Mouse (Mus musculus) kidney, embryonic 14.5 days (tissue): ENCODE results near the gene Isyna1. TPM values are rescaled to one million over a fixed set of nuclear protein-coding genes. Genes with fewer than 3 reads are reported as not detected.

Source experiments
- ATAC-seq: fragments of 200-750 bp; cut with Nextera tagmentation; 2 replicates; pipeline ENCODE4 v1.8.0; 2017; ENCODE audit warnings: moderate number of reproducible peaks, mild to moderate bottlenecking, moderate TSS enrichment, moderate library complexity; ENCODE audit not compliant: low FRiP score, low TSS enrichment
- H3K27ac ChIP-seq: fragments of 300-500 bp; sonication (generic); 2 replicates; pipeline ENCODE4 v1.5.1; 2014; ENCODE audit warnings: low read depth, mild to moderate bottlenecking, low read length, moderate library complexity, mixed read lengths
- H3K27me3 ChIP-seq: fragments of 300-500 bp; sonication (generic); 2 replicates; pipeline ENCODE4 v1.6.1; 2014; ENCODE audit warnings: mild to moderate bottlenecking, low read length; ENCODE audit not compliant: control insufficient read depth, insufficient read depth
- H3K36me3 ChIP-seq: fragments of 300-500 bp; sonication (generic); 2 replicates; pipeline ENCODE4 v1.6.1; 2014; ENCODE audit warnings: low read length, mixed read lengths; ENCODE audit not compliant: control insufficient read depth, insufficient read depth
- H3K4me1 ChIP-seq: fragments of 300-500 bp; sonication (generic); 2 replicates; pipeline ENCODE4 v1.6.1; 2014; ENCODE audit warnings: low read length, mixed read lengths; ENCODE audit not compliant: control insufficient read depth, insufficient read depth
- H3K4me2 ChIP-seq: fragments of 300-500 bp; sonication (generic); replicated peaks from 2 replicates; pipeline ENCODE4 v1.6.1; 2014; ENCODE audit warnings: low read depth, mild to moderate bottlenecking, low read length
- H3K4me3 ChIP-seq: fragments of 300-500 bp; sonication (generic); 2 replicates; pipeline ENCODE4 v1.5.1; 2014; ENCODE audit warnings: mild to moderate bottlenecking, low read length
- H3K9ac ChIP-seq: fragments of 300-500 bp; sonication (generic); 2 replicates; pipeline ENCODE4 v1.6.1; 2014; ENCODE audit warnings: low read depth, mild to moderate bottlenecking, low read length, moderate library complexity
- H3K9me3 ChIP-seq: fragments of 300-500 bp; sonication (generic); 2 replicates; pipeline ENCODE4 v1.6.1; 2016; ENCODE audit warnings: low read length; ENCODE audit not compliant: control insufficient read depth
- WGBS: fragments of 180-500 bp; shearing (Covaris S2); extraction: QIAGEN DNeasy Blood & Tissue Kit; methylation state at CpG from one replicate; pipeline ENCODE4 v1.1.7; 2014; 5-methylcytosine and 5-hydroxymethylcytosine counted together
- polyA plus RNA-seq: library from polyadenylated mRNA; unstranded; fragments of >200 nt; fragmentation: Nextera tagmentation; extraction: Ambion mirVana; gene quantifications from 2 replicates; pipeline ENCODE4 v1.2.1, GENCODE M21; 2014

Gene Isyna1
- polyA plus RNA-seq, 1 experiment from 2014 or later = 118 TPM

DNA sequence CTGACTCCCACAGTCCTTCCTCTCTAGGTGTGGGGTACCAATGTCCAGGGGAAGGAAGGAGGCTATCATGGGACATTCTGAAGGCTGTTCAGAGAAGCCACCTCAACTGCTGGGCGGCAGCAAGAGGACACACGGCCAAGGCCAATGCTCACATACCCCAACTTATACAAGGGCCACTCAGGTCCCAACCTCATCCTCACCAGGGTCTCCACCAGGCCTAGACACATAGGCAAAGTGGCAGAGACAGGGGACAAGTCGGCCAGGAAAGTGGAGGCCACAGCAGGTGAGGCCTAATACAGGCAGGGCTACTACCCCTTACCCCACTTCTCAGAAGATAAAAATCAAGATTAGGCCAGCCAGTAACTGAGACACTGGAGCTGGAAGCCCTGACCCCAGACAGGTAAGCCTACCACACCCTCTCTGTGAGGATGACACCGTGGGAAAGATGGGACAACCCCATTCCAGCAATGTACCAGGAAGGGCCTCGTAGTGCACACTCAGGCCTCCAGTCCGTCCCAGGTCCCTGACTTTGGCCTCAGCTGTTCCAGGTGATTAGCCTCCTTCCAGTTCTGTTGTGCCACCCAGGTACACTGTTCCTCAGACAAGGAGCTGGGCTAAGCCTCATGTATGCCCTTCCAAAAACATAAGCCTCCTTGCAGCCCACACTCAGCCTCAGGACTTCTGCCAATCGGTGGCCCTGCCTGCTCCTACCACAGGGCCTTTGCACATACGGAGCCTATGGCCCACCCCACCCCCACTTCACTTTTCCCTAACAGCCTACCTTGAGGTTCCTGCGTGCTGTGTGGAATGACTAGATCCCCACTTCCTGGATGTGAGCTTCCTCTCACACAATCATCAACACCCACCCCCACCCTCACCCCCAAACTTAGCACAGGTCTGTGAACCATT is 12.0 kb downstream of the Isyna1 start:
- Histone ChIP-seq H3K9me3 (no peaks in the 10 kb centered on the region; the same call in 1 of the 2 replicates), H3K9ac (peak overlapping the region; percentile 91; the same call in 1 of the 2 replicates), H3K36me3 (peaks cover 17% of the 10 kb centered on the region), H3K27ac (no peak overlapping the region), H3K4me3 (peak overlapping the region; percentile 85; the same call in 1 of the 2 replicates), H3K4me2 (peak overlapping the region; percentile 99; the same call in 1 of the 2 replicates), H3K4me1 (peaks cover 43% of the 10 kb centered on the region), H3K27me3 (no peaks in the 10 kb centered on the region)
- WGBS = 84% methylated on average over 9 of the region's 9 CpGs
- no peak for ATAC-seq

DNA sequence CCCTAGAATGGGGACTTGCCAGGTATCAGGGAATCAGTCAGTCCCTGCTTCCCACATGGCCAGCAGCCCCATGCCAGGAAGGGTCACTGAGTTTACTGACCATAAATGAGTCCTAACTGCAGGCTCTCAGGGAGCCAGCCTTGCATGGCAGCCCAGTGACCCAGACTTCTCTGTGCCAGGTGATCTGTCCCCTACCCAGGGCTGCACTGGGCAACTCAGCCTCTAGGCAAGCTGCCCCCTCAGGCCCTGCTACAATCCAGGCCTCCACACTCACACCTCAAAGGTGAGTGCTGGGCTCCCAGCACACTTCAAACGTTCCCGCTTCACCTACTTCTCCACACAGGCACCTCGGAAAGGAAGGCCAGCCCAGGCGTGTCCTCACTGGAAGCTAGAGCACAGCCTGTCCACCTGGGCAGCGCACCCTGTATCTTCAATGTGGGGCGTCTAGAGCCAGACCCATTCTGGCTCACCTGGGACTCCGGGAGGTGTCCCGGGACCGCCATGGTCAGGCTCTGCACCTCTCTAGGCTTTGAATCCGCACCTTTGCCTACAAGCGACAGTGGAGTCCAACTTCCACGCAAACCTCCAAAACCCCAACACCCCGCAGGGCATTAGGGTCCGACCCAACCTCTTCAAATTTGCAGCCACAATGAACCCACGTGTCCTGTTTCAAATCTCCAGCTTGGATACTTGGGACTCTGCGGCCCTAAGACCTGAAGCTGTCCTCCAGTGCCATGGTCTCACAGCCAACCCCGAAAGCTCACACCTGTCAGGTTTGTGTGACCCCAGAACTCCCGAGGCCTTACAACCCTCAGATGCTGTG is 12.8 kb downstream of the Isyna1 start:
- H3K27ac ChIP-seq = peak overlapping the region; percentile 97; the same call in 1 of the 2 replicates
- ATAC-seq = no peak
- H3K9ac ChIP-seq = peak overlapping the region; percentile 91
- H3K4me2 ChIP-seq = peak overlapping the region; percentile 99
- no peaks in the 10 kb centered on the region; the same call in 1 of the 2 replicates for H3K9me3 ChIP-seq
- peaks cover 37% of the 10 kb centered on the region for H3K4me1 ChIP-seq
- WGBS = 56% methylated on average over 18 of the region's 18 CpGs
- H3K4me3 ChIP-seq = peak overlapping the region; percentile 85
- peaks cover 14% of the 10 kb centered on the region for H3K36me3 ChIP-seq
- H3K27me3 ChIP-seq = no peaks in the 10 kb centered on the region

DNA sequence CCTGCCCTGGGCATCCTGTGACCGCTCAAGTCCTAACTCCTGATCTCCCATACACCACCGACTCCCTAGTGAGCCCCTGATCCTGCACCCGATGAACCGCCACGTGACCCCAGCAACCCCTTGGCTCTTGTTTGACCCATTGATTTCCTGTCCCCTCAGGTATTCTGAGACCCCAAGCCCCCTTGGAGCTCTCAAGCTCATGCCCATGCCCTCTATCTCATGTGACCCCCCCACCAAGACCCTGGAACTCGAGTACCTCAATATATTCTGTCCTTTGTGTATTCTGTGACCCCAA is 13.4 kb downstream of the Isyna1 start:
- peak overlapping the region; percentile 99 for H3K4me2 ChIP-seq
- no peaks in the 10 kb centered on the region; the same call in 1 of the 2 replicates for H3K9me3 ChIP-seq
- H3K4me3 ChIP-seq = peak overlapping the region; percentile 85
- H3K27me3 ChIP-seq = no peaks in the 10 kb centered on the region
- peaks cover 8% of the 10 kb centered on the region; the same call in 1 of the 2 replicates for H3K36me3 ChIP-seq
- H3K4me1 ChIP-seq = peaks cover 37% of the 10 kb centered on the region
- 17% methylated on average over 6 of the region's 6 CpGs for WGBS
- H3K9ac ChIP-seq = peak overlapping the region; percentile 91
- no peak for ATAC-seq
- peak overlapping the region; percentile 97 for H3K27ac ChIP-seq

DNA sequence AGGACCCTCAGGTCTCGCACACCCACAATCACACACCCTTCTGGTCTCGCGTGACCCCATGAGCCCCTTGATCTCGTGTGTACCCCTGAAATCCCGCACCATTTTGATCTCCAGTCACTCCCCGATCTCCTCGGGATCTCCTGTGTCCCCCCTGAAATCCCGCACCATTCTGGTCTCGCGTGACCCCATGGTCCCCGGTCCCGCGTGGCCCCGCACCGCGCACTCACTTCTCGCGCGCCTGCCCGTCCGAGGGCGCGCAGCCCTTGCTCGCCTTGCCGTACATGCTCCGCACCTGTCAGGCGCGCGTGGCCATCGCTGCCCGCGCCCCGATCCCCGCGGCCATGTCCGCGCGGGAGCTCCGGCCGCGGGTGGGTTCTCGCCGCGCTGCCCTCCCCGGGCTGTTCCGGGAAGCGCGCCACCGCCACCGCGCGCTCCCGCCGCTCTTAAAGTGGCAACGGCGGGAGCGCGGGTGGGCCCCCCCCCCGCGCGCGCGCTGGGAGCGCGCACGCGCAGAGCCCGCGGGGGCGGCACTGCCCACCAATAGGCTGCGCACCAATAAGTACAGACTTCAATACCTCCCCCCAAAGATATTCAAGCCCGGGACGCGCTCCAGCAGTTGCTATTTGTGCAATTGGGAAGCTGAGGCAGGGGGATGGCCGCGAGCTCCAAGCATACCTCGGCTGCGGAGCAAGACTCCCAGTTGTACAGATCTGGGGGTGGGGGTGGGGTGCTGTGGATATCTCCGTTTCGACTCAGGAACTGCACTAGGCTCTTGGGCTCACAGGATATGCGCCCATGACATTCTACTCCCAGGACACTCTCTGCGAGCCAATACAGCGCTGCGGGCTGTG is 13.9 kb downstream of the Isyna1 start:
- Histone ChIP-seq H3K4me3 (peak overlapping the region; percentile 85), H3K4me1 (peaks cover 37% of the 10 kb centered on the region), H3K4me2 (peak overlapping the region; percentile 99), H3K27me3 (no peaks in the 10 kb centered on the region), H3K36me3 (peaks cover 5% of the 10 kb centered on the region; the same call in 1 of the 2 replicates), H3K9me3 (no peaks in the 10 kb centered on the region), H3K9ac (peak overlapping the region; percentile 91), H3K27ac (peak overlapping the region; percentile 97)
- WGBS = 1% methylated on average over 84 of the region's 84 CpGs
- ATAC-seq = no peak

DNA sequence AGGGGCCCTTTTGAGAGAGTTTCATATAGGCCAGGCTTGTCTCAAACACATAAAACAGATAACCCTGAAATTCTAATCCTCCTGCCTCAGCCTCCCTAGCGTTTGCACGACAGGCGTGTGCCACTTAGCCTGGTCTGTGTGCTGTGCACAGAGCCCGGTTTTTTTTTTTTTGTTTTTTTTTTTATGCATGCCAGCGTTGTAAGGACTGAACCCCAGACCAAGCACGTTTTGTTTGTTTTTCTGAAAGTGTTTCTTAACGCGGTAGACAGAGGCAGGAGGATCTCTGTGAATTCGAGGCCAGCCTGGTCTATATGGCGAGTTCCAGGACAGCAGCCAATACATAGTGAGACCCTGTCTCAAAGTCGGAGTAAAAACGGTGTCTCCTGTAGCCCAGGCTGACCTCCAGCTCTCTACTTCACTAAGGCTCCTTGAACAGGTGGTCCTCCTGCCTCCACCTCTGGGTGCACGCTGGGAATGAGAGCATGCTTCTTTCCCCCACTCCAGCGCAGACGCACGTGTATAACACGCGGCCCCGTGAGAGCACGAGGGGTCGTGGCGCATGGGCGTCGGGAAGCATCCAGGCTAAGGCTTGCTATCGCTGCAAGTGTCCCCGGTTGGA is 14.7 kb downstream of the Isyna1 start, which contains the start of gene Ssbp4:
Ssbp4 (minus strand) TSS at position 124 of the 619 bp plus-strand sequence.
- peaks cover 37% of the 10 kb centered on the region for H3K4me1 ChIP-seq
- H3K4me2 ChIP-seq = peak within 1 kb of the TSS; percentile 99
- no peaks in the 10 kb centered on the region for H3K27me3 ChIP-seq
- H3K27ac ChIP-seq = peak within 1 kb of the TSS; percentile 97
- no peak; the same call in 1 of the 2 replicates for ATAC-seq
- peak within 1 kb of the TSS; percentile 91 for H3K9ac ChIP-seq
- H3K4me3 ChIP-seq = peak within 1 kb of the TSS; percentile 85
- no peaks in the 10 kb centered on the region for H3K9me3 ChIP-seq
- H3K36me3 ChIP-seq = peaks cover 5% of the 10 kb centered on the region; the same call in 1 of the 2 replicates
- WGBS = 5% methylated on average over 26 of the region's 26 CpGs

DNA sequence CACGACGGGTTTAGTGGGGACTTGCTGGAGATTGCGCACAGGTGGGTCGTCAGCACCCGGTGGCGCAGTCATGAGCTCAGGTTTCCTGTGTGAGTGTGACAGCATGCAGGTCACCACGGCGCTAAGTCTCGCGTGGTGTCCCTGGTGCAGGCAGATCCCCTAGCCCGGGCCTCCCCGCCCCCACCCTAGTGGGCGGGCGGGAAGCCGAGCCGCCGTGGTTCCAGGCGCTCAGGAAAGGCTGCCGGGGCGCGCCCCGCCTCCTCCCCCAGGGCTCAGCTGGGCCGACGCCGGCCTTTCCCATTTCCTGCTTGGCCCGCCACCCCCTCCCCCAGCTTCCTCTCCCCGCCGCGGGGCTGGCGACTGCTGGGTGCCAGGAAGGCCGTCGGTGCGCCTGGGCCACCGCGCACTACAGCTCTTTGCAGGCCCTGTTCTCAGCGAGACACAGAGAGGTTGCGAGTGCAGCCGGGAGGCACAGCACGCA is 15.2 kb downstream of the Isyna1 start:
- Histone ChIP-seq H3K27me3 (no peaks in the 10 kb centered on the region), H3K36me3 (peaks cover 5% of the 10 kb centered on the region; the same call in 1 of the 2 replicates), H3K9ac (peak overlapping the region; percentile 56), H3K4me2 (peak overlapping the region; percentile 99), H3K27ac (peak overlapping the region; percentile 97), H3K4me3 (peak overlapping the region; percentile 50), H3K9me3 (no peaks in the 10 kb centered on the region), H3K4me1 (peaks cover 34% of the 10 kb centered on the region)
- under 1% methylated on average over 31 of the region's 39 CpGs for WGBS
- peak; percentile 74 for ATAC-seq

DNA sequence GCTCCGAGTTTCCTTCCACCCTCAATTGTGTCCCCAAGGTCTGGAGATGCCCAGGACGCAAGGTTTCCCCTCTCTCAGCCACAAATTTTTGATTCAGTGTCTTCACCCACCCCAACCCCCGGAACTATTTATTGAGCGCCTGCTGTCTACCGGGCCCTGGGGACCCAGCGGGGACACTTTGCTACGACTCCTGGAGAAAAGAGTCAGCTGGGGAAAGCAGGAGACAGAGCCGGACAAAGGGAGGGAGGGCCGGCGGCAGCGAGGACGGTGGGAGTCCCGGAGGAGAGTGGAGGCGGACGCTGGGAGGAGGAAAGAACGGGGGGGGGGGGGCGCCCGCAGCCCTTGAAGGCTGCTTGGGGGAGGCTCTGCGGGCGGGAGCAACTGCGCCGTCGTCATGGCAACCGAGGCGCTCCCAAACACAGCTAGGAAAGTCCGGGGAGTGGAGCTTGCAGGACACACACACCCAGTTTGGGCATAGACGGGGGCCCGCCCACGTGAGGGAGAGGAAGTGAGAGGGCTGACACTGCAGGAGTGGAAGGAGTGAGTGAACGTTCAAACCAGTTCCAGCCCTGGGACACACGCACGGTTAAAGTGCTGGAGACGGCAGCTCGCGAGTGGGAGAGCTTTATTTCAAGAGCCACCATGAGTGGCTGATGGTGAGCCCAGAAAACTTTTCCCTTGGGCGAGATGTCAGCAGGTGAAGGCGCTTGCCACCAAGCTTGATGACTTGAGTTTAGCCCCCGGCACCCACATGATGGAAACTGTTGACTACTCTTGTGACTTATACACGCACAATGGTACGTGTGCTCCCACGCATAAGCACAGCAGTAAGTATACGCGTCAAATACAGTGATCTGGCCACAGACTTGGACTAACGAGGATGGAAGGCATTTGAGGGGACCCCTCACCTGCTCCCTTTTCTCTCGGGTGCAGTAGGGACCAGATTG is 15.9 kb downstream of the Isyna1 start:
- 2% methylated on average over 32 of the region's 45 CpGs for WGBS
- Histone ChIP-seq H3K4me3 (peak overlapping the region; percentile 50), H3K4me1 (peaks cover 34% of the 10 kb centered on the region), H3K36me3 (no peaks in the 10 kb centered on the region), H3K27ac (peak overlapping the region; percentile 97), H3K9ac (peak overlapping the region; percentile 56), H3K27me3 (no peaks in the 10 kb centered on the region), H3K4me2 (peak overlapping the region; percentile 99), H3K9me3 (no peaks in the 10 kb centered on the region)
- peak; percentile 64 for ATAC-seq
